Mouse (Mus musculus) MEL (cell line): Measurements from ENCODE around the gene Ints14. TPM values are rescaled to one million over a fixed set of nuclear protein-coding genes. Genes with fewer than 3 reads are reported as not detected.
A peak's percentile ranks its signal among the peaks of the same experiment; 100 is the strongest.

Source experiments
- DNase-seq: peaks from one replicate; pipeline ENCODE4 v3.0.0; 2011; ENCODE audit warnings: low read depth, low spot score
- H3K27ac ChIP-seq: 2 replicates; pipeline ENCODE4 v1.5.1; 2012; ENCODE audit warnings: low read depth, mild to moderate bottlenecking, control low read depth, low read length, moderate library complexity; ENCODE audit not compliant: control insufficient read depth
- H3K27me3 ChIP-seq, 2 experiments: fragments of 150-350 bp in 1 of 2; sonication (generic) in 1 of 2; 2 replicates each; pipeline ENCODE4 v1.6.1; 2012; ENCODE audit warnings: low read length in 2 of 2, mild to moderate bottlenecking in 2 of 2, improper control_type of control experiment in 1 of 2, moderate library complexity in 1 of 2; ENCODE audit not compliant: insufficient read depth in 2 of 2, control insufficient read depth in 1 of 2
- H3K36me3 ChIP-seq, 2 experiments: 2 replicates each; pipeline ENCODE4 v1.6.1; 2012 to 2014; ENCODE audit warnings: low read length in 2 of 2, improper control_type of control experiment in 1 of 2, inconsistent platforms in 1 of 2, mild to moderate bottlenecking in 1 of 2; ENCODE audit not compliant: insufficient read depth in 2 of 2, control insufficient read depth in 1 of 2
- H3K4me1 ChIP-seq, 2 experiments: fragments of 150-350 bp in 1 of 2; sonication (generic) in 1 of 2; 2 replicates each; pipeline ENCODE4 v1.6.1; 2012; ENCODE audit warnings: low read length in 2 of 2, improper control_type of control experiment in 1 of 2, mild to moderate bottlenecking in 1 of 2; ENCODE audit not compliant: insufficient read depth in 2 of 2, control insufficient read depth in 1 of 2
- H3K4me3 ChIP-seq, 2 experiments: fragments of 150-350 bp in 1 of 2; sonication (generic) in 1 of 2; 2 replicates each; pipeline ENCODE4 v1.5.1; 2012; ENCODE audit warnings: low read depth in 2 of 2, low read length in 2 of 2, mild to moderate bottlenecking in 2 of 2, moderate library complexity in 2 of 2, control low read depth in 1 of 2, improper control_type of control experiment in 1 of 2; ENCODE audit not compliant: control insufficient read depth in 1 of 2, insufficient read depth in 1 of 2
- H3K79me2 ChIP-seq: 2 replicates; pipeline ENCODE4 v1.6.1; 2012; ENCODE audit warnings: mild to moderate bottlenecking, low read length, moderate library complexity; ENCODE audit not compliant: control insufficient read depth, poor library complexity, insufficient read depth
- H3K9ac ChIP-seq: 2 replicates; pipeline ENCODE4 v1.6.1; 2012; ENCODE audit warnings: low read depth, mild to moderate bottlenecking, control low read depth, low read length, moderate library complexity; ENCODE audit not compliant: control insufficient read depth, poor library complexity, severe bottlenecking
- H3K9me3 ChIP-seq: fragments of 150-350 bp; sonication (generic); replicated peaks from 2 replicates; pipeline ENCODE4 v1.6.1; 2012; ENCODE audit warnings: mild to moderate bottlenecking, low read length, improper control_type of control experiment, moderate library complexity; ENCODE audit not compliant: insufficient read depth
- ELF1 ChIP-seq: IDR thresholded peaks from 2 replicates; pipeline ENCODE4 v1.6.1; 2014; ENCODE audit warnings: low read depth, mild to moderate bottlenecking, inconsistent platforms, low read length, improper control_type of control experiment, moderate library complexity
- EP300 ChIP-seq, 2 experiments: IDR thresholded peaks; 2 replicates each; pipeline ENCODE4 v1.6.1; 2011; ENCODE audit warnings: improper control_type of control experiment in 2 of 2, low read length in 2 of 2, low read depth in 1 of 2, mild to moderate bottlenecking in 1 of 2
- ETS1 ChIP-seq: IDR thresholded peaks from 2 replicates; pipeline ENCODE4 v1.6.1; 2012; ENCODE audit warnings: low read depth, mild to moderate bottlenecking, inconsistent platforms, low read length, improper control_type of control experiment, moderate library complexity
- MAFK ChIP-seq: IDR thresholded peaks from 2 replicates; pipeline ENCODE4 v1.6.1; 2011; ENCODE audit warnings: low read depth, mild to moderate bottlenecking, low read length, improper control_type of control experiment, borderline replicate concordance
- MYB ChIP-seq: IDR thresholded peaks from 2 replicates; pipeline ENCODE4 v1.6.1; 2011; ENCODE audit warnings: mild to moderate bottlenecking, low read depth, low read length, improper control_type of control experiment
- MYC ChIP-seq: IDR thresholded peaks from 2 replicates; pipeline ENCODE4 v1.6.1; 2011; ENCODE audit warnings: low read depth, mild to moderate bottlenecking, low read length, improper control_type of control experiment, moderate library complexity
- NRF1 ChIP-seq: IDR thresholded peaks from 2 replicates; pipeline ENCODE4 v1.6.1; 2014; ENCODE audit warnings: low read depth, mild to moderate bottlenecking, inconsistent platforms, low read length, improper control_type of control experiment, moderate library complexity; ENCODE audit not compliant: poor library complexity, insufficient read depth, severe bottlenecking
- POLR2A ChIP-seq, 2 experiments: IDR thresholded peaks; 2 replicates each; pipeline ENCODE4 v1.6.1; 2011 to 2012; ENCODE audit warnings: low read length in 2 of 2, mild to moderate bottlenecking in 2 of 2, control low read depth in 1 of 2, improper control_type of control experiment in 1 of 2, low read depth in 1 of 2, moderate library complexity in 1 of 2; ENCODE audit not compliant: control insufficient read depth in 1 of 2, insufficient read depth in 1 of 2, poor library complexity in 1 of 2
- POLR2AphosphoS5 ChIP-seq: IDR thresholded peaks from 2 replicates; pipeline ENCODE4 v1.6.1; 2012; ENCODE audit warnings: low read depth, borderline replicate concordance, mild to moderate bottlenecking, inconsistent platforms, low read length, moderate library complexity, mixed read lengths
- TAL1 ChIP-seq: IDR thresholded peaks from 2 replicates; pipeline ENCODE4 v1.6.1; 2012; ENCODE audit warnings: mild to moderate bottlenecking, inconsistent platforms, low read length, moderate library complexity, mixed read lengths
- USF2 ChIP-seq, 2 experiments: IDR thresholded peaks; 2 replicates each; pipeline ENCODE4 v1.6.1; 2011 to 2012; ENCODE audit warnings: improper control_type of control experiment in 2 of 2, low read length in 2 of 2, borderline replicate concordance in 1 of 2, inconsistent platforms in 1 of 2, low read depth in 1 of 2, mild to moderate bottlenecking in 1 of 2; ENCODE audit not compliant: insufficient read depth in 1 of 2
- ZMIZ1 ChIP-seq: IDR thresholded peaks from 2 replicates; pipeline ENCODE4 v1.6.1; 2012; ENCODE audit warnings: low read depth, mild to moderate bottlenecking, inconsistent platforms, low read length, improper control_type of control experiment, moderate library complexity
- ZNF384 ChIP-seq: IDR thresholded peaks from 2 replicates; pipeline ENCODE4 v1.6.1; 2012; ENCODE audit warnings: low read depth, mild to moderate bottlenecking, inconsistent platforms, low read length, improper control_type of control experiment
- polyA plus RNA-seq, 2 experiments: library from polyadenylated mRNA; stranded (reverse) in 1 of 2; unstranded in 1 of 2; fragments of >175 nt in 1 of 2; fragments of >200 nt in 1 of 2; gene quantifications; 2 replicates each; pipeline versions ENCODE4 v1.2.1 to v1.2.4; 2012; ENCODE audit warnings: low replicate concordance in 2 of 2, low read depth in 1 of 2; ENCODE audit not compliant: insufficient read length in 2 of 2, insufficient read depth in 1 of 2, missing spikeins in 1 of 2
- total RNA-seq: library from RNA; depleted of rRNA; stranded (reverse); fragments of 300-350 nt; gene quantifications from 2 replicates; pipeline ENCODE4 v1.2.3, GENCODE M21; 2012

Gene Ints14
- total and polyA plus RNA-seq, 3 experiments = 37.9 to 54.1 TPM; not detected in 1

DNA sequence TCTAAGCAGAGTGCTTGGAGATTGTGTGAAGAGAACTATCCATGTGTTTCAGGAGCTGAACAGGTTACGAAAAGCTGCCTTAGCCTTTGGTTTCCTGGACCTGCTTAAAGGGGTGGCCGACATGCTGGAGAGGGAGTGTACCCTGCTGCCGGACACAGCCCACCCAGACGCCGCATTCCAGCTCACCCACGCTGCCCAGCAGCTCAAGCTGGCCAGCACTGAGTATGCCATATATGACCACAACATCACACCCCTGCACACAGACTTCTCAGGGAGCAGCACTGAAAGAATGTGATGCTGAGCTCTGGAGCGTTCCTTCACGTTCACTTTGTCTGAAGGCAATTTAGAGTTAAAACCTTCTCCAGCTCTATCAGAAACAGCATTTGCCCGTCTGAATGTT lies 25.1 kb downstream of the Ints14 start:
- H3K9ac ChIP-seq = no peak overlapping the region
- H3K9me3 ChIP-seq = no peaks in the 10 kb centered on the region
- no peaks in the 10 kb centered on the region for H3K27me3 ChIP-seq
- DNase-seq = no peak
- H3K36me3 ChIP-seq = peaks cover 5 to 20% of the 10 kb centered on the region in 2 experiments
- TF ChIP-seq ETS1 (no peak), POLR2AphosphoS5 (no peak), POLR2A (IDR thresholded peaks at IDR 0.05; ENCODE audit: control insufficient read depth in 1 of 2, insufficient read depth in 1 of 2, low read depth in 1 of 2, low read length in 2 of 2, poor library complexity in 1 of 2) (no peak), ZNF384 (no peak)
- H3K27ac ChIP-seq = no peak overlapping the region
- H3K79me2 ChIP-seq = no peaks in the 10 kb centered on the region
- peaks cover 0 to 6% of the 10 kb centered on the region in 2 experiments; a peak in 2 of 4 replicates for H3K4me1 ChIP-seq
- H3K4me3 ChIP-seq = no peak overlapping the region

DNA sequence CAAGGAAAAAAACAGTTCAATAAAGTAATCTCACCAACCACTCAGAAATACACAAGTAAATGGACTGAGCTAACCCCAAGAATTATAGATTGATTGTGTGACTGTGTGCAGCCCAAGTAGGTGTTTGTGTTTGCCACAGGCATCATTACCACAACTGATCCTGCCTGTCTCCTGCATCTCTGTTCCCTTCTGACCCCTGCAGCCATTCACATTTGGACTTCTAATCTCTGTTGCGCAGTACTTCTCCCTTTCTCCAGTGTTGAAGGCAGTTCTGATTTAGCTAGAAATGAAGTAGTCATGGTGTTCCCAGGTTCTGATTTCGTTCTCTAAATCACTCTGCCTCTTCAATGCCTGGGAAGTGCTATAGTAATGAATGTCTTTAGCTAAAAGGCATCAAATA lies 26.9 kb downstream of the Ints14 start:
- no peaks in the 10 kb centered on the region for H3K27me3 ChIP-seq
- TF ChIP-seq MYC (no peak), POLR2A (IDR thresholded peaks at IDR 0.05; ENCODE audit: control insufficient read depth in 1 of 2, insufficient read depth in 1 of 2, low read depth in 1 of 2, low read length in 2 of 2, poor library complexity in 1 of 2) (0 out of 4 replicates have a peak, but pooled peaks of 1 of the 2 experiments have one; percentile 6)
- TF ChIP-seq, all 39 proteins: peak for 1
- peaks cover 5 to 16% of the 10 kb centered on the region in 2 experiments for H3K36me3 ChIP-seq
- no peak overlapping the region for H3K27ac ChIP-seq
- no peak overlapping the region for H3K9ac ChIP-seq
- H3K4me3 ChIP-seq = no peak overlapping the region
- no peaks in the 10 kb centered on the region for H3K9me3 ChIP-seq
- peaks cover 0 to 6% of the 10 kb centered on the region in 2 experiments; a peak in 2 of 4 replicates for H3K4me1 ChIP-seq
- no peaks in the 10 kb centered on the region for H3K79me2 ChIP-seq
- DNase-seq = no peak

DNA sequence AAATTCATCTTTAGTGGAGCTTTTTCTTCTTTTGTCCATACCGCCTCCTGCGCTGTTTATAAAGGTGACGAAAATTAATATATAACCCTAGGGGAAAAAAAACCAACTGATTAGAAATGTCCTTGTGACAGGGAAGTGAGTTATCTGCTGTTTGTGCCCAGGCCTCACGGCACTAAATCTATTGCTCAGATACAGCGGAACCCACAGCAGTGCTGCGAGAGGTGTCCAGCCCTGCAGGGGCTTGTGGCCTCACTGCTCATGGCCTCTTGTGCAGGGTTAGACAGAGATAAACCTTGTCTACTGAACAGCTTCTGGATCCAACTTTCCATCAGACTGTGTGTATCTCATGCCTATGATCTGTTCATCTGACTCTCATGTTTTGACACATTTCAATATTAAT lies 27.7 kb downstream of the Ints14 start:
- no peak for DNase-seq
- H3K79me2 ChIP-seq = no peaks in the 10 kb centered on the region
- TF ChIP-seq ELF1 = no peak
- TF ChIP-seq USF2 (IDR thresholded peaks at IDR 0.05; ENCODE audit: borderline replicate concordance in 1 of 2, insufficient read depth in 1 of 2, low read depth in 1 of 2, low read length in 2 of 2) = no peak
- TF ChIP-seq MYB = no peak
- no peak for TF ChIP-seq ZMIZ1
- TF ChIP-seq EP300 (IDR thresholded peaks at IDR 0.05; ENCODE audit: low read depth in 1 of 2, low read length in 2 of 2) = no peak
- TF ChIP-seq TAL1 = no peak
- no peak for TF ChIP-seq NRF1
- no peak for TF ChIP-seq MAFK
- H3K9ac ChIP-seq = no peak overlapping the region
- H3K9me3 ChIP-seq = no peaks in the 10 kb centered on the region
- peaks cover 0 to 6% of the 10 kb centered on the region in 2 experiments; a peak in 2 of 4 replicates for H3K4me1 ChIP-seq
- no peak overlapping the region for H3K27ac ChIP-seq
- peaks cover 5 to 16% of the 10 kb centered on the region in 2 experiments for H3K36me3 ChIP-seq
- H3K27me3 ChIP-seq = no peaks in the 10 kb centered on the region
- H3K4me3 ChIP-seq = no peak overlapping the region
